Mouse (Mus musculus) heart, adult 18-20 months (tissue): ENCODE measurements at regions not wholly inside any gene's neighbourhood (a gene's known extent, or its start where the extent isn't known, plus 50 kb on each side); places are given as distances from the start of the nearest gene placed in this dataset.
A peak's percentile ranks its signal among the peaks of the same experiment; 100 is the strongest.

Source experiments
- DNase-seq, 2 experiments: peaks; one replicate each; pipeline ENCODE4 v3.0.0; 2021 to 2022; ENCODE audit warnings: mixed read lengths in 1 of 2

GRCm38 (mm10) chr14:71231223-71231815 lies 631.7 kb upstream of the Fam160b2 start:
- DNase-seq = peak; percentile 1 to 5

DNA sequence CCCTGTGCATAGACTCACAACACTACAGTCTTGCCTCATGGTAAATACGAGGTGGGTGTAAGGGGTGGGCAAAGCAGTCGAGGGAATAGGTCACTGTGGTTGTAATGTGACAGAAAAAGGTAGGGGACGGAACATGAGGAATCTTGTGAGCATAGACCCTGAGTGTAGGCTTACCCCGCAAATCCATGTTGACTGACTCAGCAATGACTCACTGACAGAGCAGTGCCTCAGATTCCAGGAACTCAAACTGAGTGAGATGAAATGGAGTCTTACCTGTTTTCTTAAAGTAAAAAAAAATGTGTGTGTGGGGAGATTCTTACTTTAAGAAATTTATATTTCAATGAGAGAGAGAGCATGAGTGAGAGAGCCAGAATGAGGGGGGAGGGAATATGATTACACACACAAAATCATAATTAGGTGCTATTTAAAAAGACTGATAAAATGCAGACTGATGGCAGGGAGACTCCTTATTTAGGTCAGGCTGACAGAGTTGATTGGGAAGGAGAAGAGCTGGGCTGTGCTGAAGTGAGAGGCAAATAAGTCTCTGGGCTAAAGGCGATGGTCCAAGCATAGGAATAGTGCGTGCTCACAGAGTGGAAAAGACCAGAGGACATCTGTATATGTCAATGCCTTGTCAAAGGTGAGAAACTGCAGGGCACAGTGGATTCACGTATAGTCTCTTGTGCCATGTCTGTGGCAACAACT lies 631.0 kb upstream of the Fam160b2 start:
- DNase-seq = no peak

DNA sequence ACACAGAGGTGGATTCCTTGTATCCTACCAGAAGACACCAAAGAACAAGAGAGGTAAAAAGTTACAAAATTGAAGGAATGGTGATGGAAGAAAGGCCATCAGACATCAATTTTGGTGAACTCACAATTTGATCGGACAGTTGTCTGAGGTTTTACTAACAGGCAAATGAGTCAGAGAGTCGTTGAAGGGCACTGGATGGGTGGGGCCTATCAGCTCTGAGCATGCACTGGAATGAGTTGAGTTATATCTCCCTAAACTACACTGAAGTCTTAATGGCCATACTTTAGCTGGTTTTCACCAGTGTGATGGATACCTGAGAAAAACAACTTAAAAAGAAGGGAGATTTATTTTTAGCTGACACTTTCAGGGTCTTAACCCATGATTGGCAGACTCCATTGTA lies 630.3 kb upstream of the Fam160b2 start:
- DNase-seq = no peak

DNA sequence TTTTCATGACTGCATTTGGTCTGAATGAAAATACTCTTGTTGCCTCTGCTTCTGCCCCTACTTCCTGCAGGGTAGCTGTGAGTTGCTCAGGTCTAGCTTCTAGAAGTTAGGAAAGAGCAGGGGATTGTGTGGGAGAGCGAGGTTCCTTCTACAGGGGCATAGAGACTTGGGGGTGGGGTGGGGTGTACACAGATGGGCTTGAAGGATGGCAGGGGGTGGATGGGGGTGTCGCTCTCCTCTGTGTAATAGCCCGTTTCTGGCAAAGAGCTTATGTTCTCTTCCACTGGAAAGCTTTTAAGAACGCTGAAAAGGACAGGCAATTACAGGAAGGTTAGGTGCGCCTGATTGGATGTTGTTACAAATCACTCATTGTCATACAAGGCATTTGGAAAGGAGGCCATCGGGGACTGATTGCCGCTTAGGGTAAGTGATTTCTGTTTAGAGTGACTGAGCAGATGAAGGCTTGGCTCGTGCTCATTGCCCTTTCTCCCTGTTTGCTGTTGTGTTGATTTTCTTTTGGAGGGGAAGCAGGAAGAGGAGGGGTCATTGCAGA lies 629.3 kb upstream of the Fam160b2 start:
- peak in 1 of 2 experiments; percentile 2 for DNase-seq

DNA sequence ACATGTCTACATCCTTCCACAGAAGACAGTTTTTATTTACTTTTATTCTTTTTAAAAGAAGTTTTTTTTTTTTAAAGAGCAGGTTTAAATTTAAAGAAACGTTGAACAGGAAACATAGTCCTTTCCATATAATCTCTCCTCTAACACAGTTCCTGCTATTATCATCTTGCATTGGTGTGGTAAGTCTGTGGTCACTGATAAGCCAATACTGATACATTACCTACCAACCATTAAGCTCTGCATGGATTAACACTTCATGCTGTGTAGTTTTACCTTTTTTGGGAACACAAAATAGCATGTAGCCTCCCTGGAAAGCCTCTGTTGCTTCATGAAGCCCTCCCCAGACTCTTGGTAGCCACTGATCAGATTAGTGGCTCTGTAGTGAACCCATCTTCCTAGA lies 617.4 kb upstream of the Fam160b2 start:
- DNase-seq = no peak

GRCm38 (mm10) chr14:71211359-71211978 lies 611.8 kb upstream of the Fam160b2 start:
- DNase-seq = no peak

GRCm38 (mm10) chr14:71203459-71203858 lies 603.8 kb upstream of the Fam160b2 start:
- peak in 1 of 2 experiments; percentile 3 for DNase-seq

- no peak for DNase-seq
These were observed 601.3 kb upstream of the Fam160b2 start for GRCm38 (mm10) chr14:71200917-71201316.

DNA sequence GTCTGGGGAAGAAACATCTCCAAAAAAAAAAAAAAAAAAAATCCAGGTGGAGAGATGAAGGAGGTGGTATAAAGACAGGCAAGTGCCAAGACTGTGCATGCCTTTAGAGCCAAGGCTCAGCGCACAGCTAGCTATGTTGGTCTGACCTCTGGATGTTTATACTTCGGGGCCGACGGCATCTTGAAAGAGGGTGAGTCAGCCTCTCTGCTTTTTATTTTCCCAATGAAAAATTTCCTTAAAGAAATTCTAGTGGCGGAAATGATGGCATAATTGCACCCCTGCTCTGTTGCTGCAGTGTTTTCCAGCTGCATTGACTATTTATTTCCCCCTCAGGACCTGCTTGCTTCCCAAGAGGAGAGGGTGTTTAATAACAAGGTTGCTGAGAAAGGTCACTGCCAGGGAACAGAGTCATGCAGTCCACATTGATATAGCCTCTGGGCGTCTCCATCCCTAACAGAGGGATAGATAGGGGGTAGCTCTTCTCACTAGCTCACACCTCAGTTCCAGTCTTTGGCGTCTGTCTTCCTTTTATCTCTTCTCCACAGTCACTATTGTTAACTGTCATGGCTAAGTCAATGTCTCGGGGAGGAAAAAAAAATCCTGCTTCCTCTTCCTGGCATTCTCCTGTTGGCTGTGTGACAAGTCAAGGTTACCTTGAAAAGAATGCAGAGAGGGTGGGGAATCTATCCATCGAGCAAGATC lies 599.7 kb upstream of the Fam160b2 start:
- no peak for DNase-seq

GRCm38 (mm10) chr14:71194219-71194618 lies 594.6 kb upstream of the Fam160b2 start:
- no peak for DNase-seq

- no peak for DNase-seq
These were observed 592.9 kb upstream of the Fam160b2 start for GRCm38 (mm10) chr14:71192486-71192885.

- DNase-seq = no peak
These were observed 589.7 kb upstream of the Fam160b2 start for GRCm38 (mm10) chr14:71189360-71189759.

- DNase-seq = peak; percentile 3 to 7
These were observed 577.7 kb upstream of the Fam160b2 start for GRCm38 (mm10) chr14:71177341-71177740.

DNA sequence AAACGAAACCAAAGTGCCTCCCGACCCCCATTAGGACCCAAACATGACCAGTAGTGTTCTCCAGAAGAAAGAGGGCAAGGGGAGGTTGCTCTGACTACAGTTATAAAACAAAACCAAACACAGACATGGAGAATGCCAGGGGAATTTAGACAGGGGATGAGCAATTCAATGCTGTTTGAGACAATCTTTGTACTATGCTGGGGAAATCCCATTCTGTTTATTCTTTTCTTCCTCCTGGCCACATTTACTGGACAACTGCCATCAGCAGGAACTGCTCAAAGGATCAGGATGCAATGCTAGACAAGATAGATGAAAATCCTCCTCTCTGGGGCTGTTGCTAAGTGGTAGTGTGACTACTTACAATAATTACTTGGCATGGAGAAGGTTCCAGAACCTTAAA lies 574.5 kb upstream of the Fam160b2 start:
- no peak for DNase-seq

DNA sequence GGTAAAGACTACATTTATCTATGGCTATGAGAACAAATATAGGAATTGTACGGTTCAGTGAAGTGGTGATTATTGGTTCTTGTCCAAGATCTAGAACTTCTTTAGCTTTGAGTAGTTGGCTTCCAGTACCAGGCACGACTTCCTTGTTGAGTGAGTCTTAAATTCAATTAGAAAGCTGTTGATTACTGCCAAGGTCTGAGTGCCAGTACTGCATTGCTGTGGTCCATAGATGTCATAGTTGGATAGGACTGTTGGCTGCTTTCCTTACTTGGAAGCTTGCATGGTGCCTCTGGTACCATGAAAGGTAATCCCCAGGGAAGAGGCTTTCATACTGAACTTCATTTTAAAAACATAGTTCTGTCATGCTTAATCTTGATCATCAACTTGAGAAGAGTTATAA lies 559.9 kb upstream of the Fam160b2 start:
- no peak for DNase-seq

GRCm38 (mm10) chr14:71142465-71142864 lies 542.8 kb upstream of the Fam160b2 start:
- no peak for DNase-seq

DNA sequence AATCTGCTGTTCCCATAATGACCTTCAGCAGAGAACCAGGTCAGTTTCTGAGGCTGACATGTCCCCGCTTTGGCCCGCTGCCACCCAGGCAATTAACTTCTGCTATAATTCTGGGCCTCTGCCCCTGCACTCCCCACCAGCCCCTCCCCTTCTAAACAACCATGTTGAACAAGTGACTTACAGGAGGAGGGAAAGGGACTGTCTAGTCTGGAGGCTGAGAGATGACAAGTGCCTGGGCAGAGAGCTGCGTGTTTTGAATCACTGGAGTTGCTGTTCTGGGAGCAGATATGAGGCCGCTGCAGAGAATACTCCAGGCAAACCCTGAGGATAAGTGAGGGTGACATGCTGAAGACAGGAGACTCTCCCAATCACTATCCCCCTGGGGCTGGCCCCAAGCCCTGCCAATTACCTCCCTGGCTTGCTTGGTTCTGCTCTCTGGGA lies 530.2 kb upstream of the Fam160b2 start:
- peak; percentile 12 to 13 for DNase-seq

DNA sequence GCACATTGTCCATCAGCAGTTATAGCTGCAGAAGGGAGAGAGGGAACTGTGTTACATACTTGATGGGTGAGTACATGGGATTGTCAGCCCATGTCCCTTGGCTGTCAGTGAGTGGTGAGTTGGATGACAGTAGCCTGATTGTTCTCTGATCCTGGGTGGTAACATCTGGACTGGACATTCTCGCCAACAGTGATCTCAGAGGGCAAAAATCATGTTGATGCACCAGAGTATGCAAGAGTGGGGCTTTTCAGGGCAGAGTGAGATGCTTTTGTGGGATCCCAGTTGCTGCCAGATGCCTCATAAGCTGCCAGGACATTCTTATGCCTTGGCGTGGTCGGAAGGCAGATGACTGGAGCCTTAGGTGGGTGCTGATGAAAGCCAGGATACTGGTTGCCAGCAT lies 528.9 kb upstream of the Fam160b2 start:
- peak; percentile 42 to 57 for DNase-seq

- no peak for DNase-seq
These were observed 519.0 kb upstream of the Fam160b2 start for GRCm38 (mm10) chr14:71118681-71119080.

GRCm38 (mm10) chr14:71115798-71116432 lies 516.3 kb upstream of the Fam160b2 start:
- no peak for DNase-seq

DNA sequence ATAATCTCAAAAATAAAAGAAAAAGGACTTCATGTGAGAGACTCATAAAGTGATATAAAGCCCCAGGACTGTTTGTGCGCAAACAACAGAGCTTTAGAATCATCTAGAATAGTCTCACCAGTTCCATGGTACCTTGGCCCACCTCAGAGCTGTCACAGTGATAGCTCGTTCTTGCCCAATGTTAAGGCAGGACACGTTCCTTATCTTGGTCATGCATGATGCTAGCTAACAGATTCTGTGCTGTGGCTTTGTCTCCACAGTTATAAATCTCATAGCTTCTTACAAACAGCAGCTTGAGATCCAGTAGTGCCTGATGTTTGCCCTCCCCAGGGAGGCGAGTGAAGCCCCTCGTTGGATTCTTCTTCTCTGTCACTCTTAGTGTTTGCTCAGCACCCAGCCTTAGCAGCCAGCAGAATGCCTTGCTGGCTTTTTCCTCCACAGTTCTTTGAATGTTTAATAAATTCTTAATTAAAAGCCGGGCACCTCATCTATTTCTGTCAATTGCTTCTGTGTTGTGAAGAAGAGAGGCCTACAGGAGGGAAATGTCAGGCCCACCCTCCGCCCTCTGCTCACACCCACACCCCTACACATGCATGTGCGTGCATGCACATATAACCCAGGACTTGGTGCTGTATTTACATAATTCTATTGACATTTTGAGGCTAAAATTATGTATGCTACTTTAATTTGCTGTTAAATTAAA lies 515.6 kb upstream of the Fam160b2 start:
- DNase-seq = no peak
